Mouse (Mus musculus): Measurements from ENCODE around the gene Smarca2.

GRCm38 (mm10) chr19:26612995-26613394 is 8.1 kb downstream of the Smarca2 start:
- TF ChIP-seq CTCF (IDR thresholded peaks at IDR 0.05; ENCODE audit: control insufficient read depth, insufficient read depth, insufficient read length): no peak
- no peak for TF ChIP-seq USF1 (IDR thresholded peaks at IDR 0.05; ENCODE audit: low read depth)
